Mouse (Mus musculus) G1E (cell line): ENCODE data around the gene Slc13a2.

Source experiments
- CTCF ChIP-seq: IDR thresholded peaks from 2 replicates; pipeline ENCODE4 v1.5.1; 2012; ENCODE audit warnings: low read depth, low read length, inconsistent platforms, mixed read lengths
- GATA1 ChIP-seq: IDR thresholded peaks from 2 replicates; pipeline ENCODE4 v1.6.1; 2012; ENCODE audit warnings: borderline replicate concordance, low read length, inconsistent platforms, mixed read lengths
- POLR2AphosphoS5 ChIP-seq: IDR thresholded peaks from 2 replicates; pipeline ENCODE4 v1.6.1; 2012; ENCODE audit warnings: low read depth, low read length, inconsistent platforms; ENCODE audit not compliant: insufficient replicate concordance
- TAL1 ChIP-seq: conservative IDR thresholded peaks from 2 replicates; pipeline ENCODE4 v1.6.1; 2012; ENCODE audit warnings: low read depth, low read length, inconsistent platforms, mixed read lengths

GRCm38 (mm10) chr11:78431176-78431575 is 9.2 kb upstream of the Slc13a2 start:
- TF ChIP-seq CTCF: no peak
- TF ChIP-seq GATA1: no peak
- TF ChIP-seq TAL1: no peak
- TF ChIP-seq POLR2AphosphoS5: no peak
